Mouse (Mus musculus) frontal cortex, adult 2 months (tissue): Measurements from ENCODE around the gene Myl12a. TPM values are rescaled to one million over a fixed set of nuclear protein-coding genes. Genes with fewer than 3 reads are reported as not detected.
"Not testable (repeated sequence)": the region's sequence is repeated elsewhere in the genome, so short reads cannot be mapped to it uniquely, and the experiment has no call there.

ENCODE experiments used
- DNase-seq, 2 experiments: peaks; one replicate each; pipeline ENCODE4 v3.0.0; 2022; ENCODE audit warnings: low spot score in 1 of 2; ENCODE audit errors: extremely low spot score in 1 of 2
- polyA plus RNA-seq: library from polyadenylated mRNA; depleted of rRNA; stranded (reverse); fragments of >200 nt; gene quantifications from 2 replicates; pipeline ENCODE4 v1.2.3, GENCODE M21; 2012

Gene Myl12a
- polyA plus RNA-seq, 1 experiment = 42.9 TPM

- peak; percentile 48 to 78 for DNase-seq
Observed at GRCm38 (mm10) chr17:70990403-70991303, 12.0 kb downstream of the Myl12a start.

- DNase-seq = peak in 1 of 2 experiments; percentile 58
Observed at GRCm38 (mm10) chr17:70989991-70990390, 12.7 kb downstream of the Myl12a start.

- no peak for DNase-seq
Observed at GRCm38 (mm10) chr17:70989430-70989829, 13.2 kb downstream of the Myl12a start.

GRCm38 (mm10) chr17:70988337-70988767 is 14.3 kb downstream of the Myl12a start:
- no peak for DNase-seq

GRCm38 (mm10) chr17:70986831-70987660 is 15.6 kb downstream of the Myl12a start:
- DNase-seq = no peak

- no peak for DNase-seq
Observed at GRCm38 (mm10) chr17:70986355-70986740, 16.3 kb downstream of the Myl12a start.

- no peak for DNase-seq
Observed at GRCm38 (mm10) chr17:70985501-70986354, 16.9 kb downstream of the Myl12a start.

- no peak for DNase-seq
Observed at GRCm38 (mm10) chr17:70979345-70980223, 23.1 kb downstream of the Myl12a start.

GRCm38 (mm10) chr17:70977799-70978198 is 24.9 kb downstream of the Myl12a start:
- no peak for DNase-seq

GRCm38 (mm10) chr17:70974065-70974464 is 28.6 kb downstream of the Myl12a start:
- not testable (repeated sequence) for DNase-seq

- DNase-seq = no peak
Observed at GRCm38 (mm10) chr17:70973398-70973797, 29.3 kb downstream of the Myl12a start.

GRCm38 (mm10) chr17:70971206-70971605 is 31.5 kb downstream of the Myl12a start:
- DNase-seq = no peak

- peak in 1 of 2 experiments; percentile 63 for DNase-seq
Observed at GRCm38 (mm10) chr17:70968606-70969191, 34.0 kb downstream of the Myl12a start.

GRCm38 (mm10) chr17:70967646-70968045 is 35.0 kb downstream of the Myl12a start:
- DNase-seq = no peak

- DNase-seq = no peak
Observed at GRCm38 (mm10) chr17:70967191-70967590, 35.5 kb downstream of the Myl12a start.

- no peak for DNase-seq
Observed at GRCm38 (mm10) chr17:70966126-70966525, 36.6 kb downstream of the Myl12a start.

- DNase-seq = no peak
Observed at GRCm38 (mm10) chr17:70965281-70965680, 37.4 kb downstream of the Myl12a start.

GRCm38 (mm10) chr17:70963546-70963945 is 39.1 kb downstream of the Myl12a start:
- DNase-seq = peak; percentile 92 to 100

- DNase-seq = no peak
Observed at GRCm38 (mm10) chr17:70951266-70951665, 51.4 kb downstream of the Myl12a start.
